Mouse (Mus musculus) kidney, embryonic 16.5 days (tissue): ENCODE results near the gene Shisa8. TPM values are rescaled to one million over a fixed set of nuclear protein-coding genes. Genes with fewer than 3 reads are reported as not detected.

Experiments
- ATAC-seq: fragments of 200-750 bp; cut with Nextera tagmentation; 2 replicates; pipeline ENCODE4 v1.8.0; 2017; ENCODE audit warnings: moderate TSS enrichment; ENCODE audit not compliant: low FRiP score, low TSS enrichment
- H3K27ac ChIP-seq: fragments of 300-500 bp; sonication (generic); 2 replicates; pipeline ENCODE4 v1.5.1; 2014; ENCODE audit warnings: low read length
- H3K27me3 ChIP-seq: fragments of 300-500 bp; sonication (generic); 2 replicates; pipeline ENCODE4 v1.6.1; 2014; ENCODE audit warnings: low read length, control low read depth, mixed read lengths; ENCODE audit not compliant: insufficient read depth
- H3K36me3 ChIP-seq: fragments of 300-500 bp; sonication (generic); 2 replicates; pipeline ENCODE4 v1.6.1; 2014; ENCODE audit warnings: low read length, control low read depth, mixed read lengths; ENCODE audit not compliant: insufficient read depth
- H3K4me1 ChIP-seq: fragments of 300-500 bp; sonication (generic); 2 replicates; pipeline ENCODE4 v1.6.1; 2014; ENCODE audit warnings: low read length, control low read depth, mixed read lengths; ENCODE audit not compliant: insufficient read depth
- H3K4me2 ChIP-seq: fragments of 300-500 bp; sonication (generic); replicated peaks from 2 replicates; pipeline ENCODE4 v1.6.1; 2014; ENCODE audit warnings: low read depth, low read length
- H3K4me3 ChIP-seq: fragments of 300-500 bp; sonication (generic); 2 replicates; pipeline ENCODE4 v1.5.1; 2014; ENCODE audit warnings: mild to moderate bottlenecking, low read length
- H3K9ac ChIP-seq: fragments of 300-500 bp; sonication (generic); replicated peaks from 2 replicates; pipeline ENCODE4 v1.6.1; 2014; ENCODE audit warnings: low read length
- H3K9me3 ChIP-seq: fragments of 300-500 bp; sonication (generic); 2 replicates; pipeline ENCODE4 v1.6.1; 2016; ENCODE audit warnings: low read length, control low read depth
- WGBS: fragments of 180-500 bp; shearing (Covaris S2); extraction: QIAGEN DNeasy Blood & Tissue Kit; methylation state at CpG from one replicate; pipeline ENCODE4 v1.1.7; 2014; 5-methylcytosine and 5-hydroxymethylcytosine counted together
- polyA plus RNA-seq: library from polyadenylated mRNA; unstranded; fragments of >200 nt; fragmentation: Nextera tagmentation; extraction: Ambion mirVana; gene quantifications from 2 replicates; pipeline ENCODE4 v1.2.1, GENCODE M21; 2015

Gene Shisa8
- polyA plus RNA-seq, 1 experiment from 2014 or later = 0.41 TPM

DNA sequence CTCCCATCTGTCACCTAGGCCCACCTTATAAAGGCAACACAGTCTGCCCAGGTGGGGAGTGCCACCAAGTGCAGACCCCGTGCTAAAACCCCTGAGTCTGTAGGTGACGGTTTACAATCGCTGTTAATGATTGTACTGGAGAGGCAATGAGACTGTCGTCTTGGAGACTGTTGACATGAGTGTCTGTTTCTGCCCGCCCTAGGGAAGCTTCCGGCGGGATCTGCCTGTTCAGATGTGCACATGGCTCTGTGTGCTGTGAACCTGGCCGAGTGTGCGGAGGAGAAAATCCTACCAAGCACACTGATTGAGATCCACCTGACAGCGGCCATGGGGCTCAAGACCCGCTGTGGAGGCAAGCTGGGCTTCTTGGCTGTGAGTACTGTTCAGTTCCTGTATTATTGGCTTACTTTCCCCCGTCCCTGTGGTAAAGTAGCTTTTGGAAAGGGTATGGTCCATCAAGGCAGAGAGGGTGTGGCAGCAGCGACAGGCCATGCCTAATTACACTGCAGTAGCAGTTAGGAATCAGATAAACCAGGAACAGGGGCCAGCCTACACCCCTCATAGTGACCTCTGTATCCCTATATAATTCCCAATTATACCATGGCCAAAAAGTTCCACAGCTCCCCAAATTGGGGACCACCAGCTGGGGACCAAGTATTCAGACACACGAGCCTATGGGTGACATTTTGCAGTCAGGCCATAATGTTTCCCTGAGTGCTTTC is 27.4 kb downstream of the Shisa8 start:
- 68% methylated on average over 14 of the region's 14 CpGs for WGBS
- H3K9ac ChIP-seq = no peak overlapping the region
- peaks cover 73% of the 10 kb centered on the region for H3K36me3 ChIP-seq
- H3K27ac ChIP-seq = peak overlapping the region; percentile 65
- no peak for ATAC-seq
- peaks cover 10% of the 10 kb centered on the region for H3K9me3 ChIP-seq
- no peaks in the 10 kb centered on the region for H3K27me3 ChIP-seq
- no peak overlapping the region for H3K4me2 ChIP-seq
- H3K4me1 ChIP-seq = 0 out of 2 replicates have a peak, but pooled peaks cover 16% of the 10 kb centered on the region
- no peak overlapping the region for H3K4me3 ChIP-seq

GRCm38 (mm10) chr15:82184656-82185055 is 28.0 kb downstream of the Shisa8 start:
- no peak overlapping the region for H3K4me3 ChIP-seq
- 57% methylated on average over 10 of the region's 10 CpGs for WGBS
- H3K27ac ChIP-seq = peak overlapping the region; percentile 65
- H3K9ac ChIP-seq = no peak overlapping the region
- ATAC-seq = peak; percentile 43
- H3K4me2 ChIP-seq = no peak overlapping the region
- H3K9me3 ChIP-seq = peaks cover 10% of the 10 kb centered on the region
- H3K36me3 ChIP-seq = peaks cover 78% of the 10 kb centered on the region
- H3K4me1 ChIP-seq = 0 out of 2 replicates have a peak, but pooled peaks cover 16% of the 10 kb centered on the region
- no peaks in the 10 kb centered on the region for H3K27me3 ChIP-seq

DNA sequence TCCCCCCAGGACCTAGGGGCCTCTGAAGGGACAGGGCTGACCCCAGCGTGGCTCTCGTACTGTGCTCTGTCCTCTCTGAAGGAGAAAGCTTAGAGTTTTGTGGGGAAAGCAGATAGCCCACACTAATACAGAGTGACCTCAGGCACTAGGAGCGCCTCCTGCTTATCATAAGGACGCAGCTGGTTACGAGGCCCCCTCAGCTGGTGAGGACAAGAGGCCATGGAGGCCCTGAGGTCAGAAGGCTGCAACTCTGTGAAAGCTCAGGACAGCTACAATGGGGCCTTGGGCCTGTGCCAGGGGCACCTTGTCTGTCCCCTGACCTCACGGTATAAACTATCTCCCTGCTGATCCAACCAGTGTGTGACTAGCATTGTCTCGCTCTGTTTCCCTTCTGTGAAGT is 28.4 kb downstream of the Shisa8 start:
- 41% methylated on average over 7 of the region's 7 CpGs for WGBS
- H3K4me2 ChIP-seq = no peak overlapping the region
- 0 out of 2 replicates have a peak overlapping the region, but pooled peaks have one; percentile 3 for H3K9ac ChIP-seq
- H3K9me3 ChIP-seq = peaks cover 10% of the 10 kb centered on the region
- H3K4me3 ChIP-seq = no peak overlapping the region
- H3K4me1 ChIP-seq = 0 out of 2 replicates have a peak, but pooled peaks cover 16% of the 10 kb centered on the region
- H3K36me3 ChIP-seq = peaks cover 83% of the 10 kb centered on the region
- no peaks in the 10 kb centered on the region for H3K27me3 ChIP-seq
- ATAC-seq = peak; percentile 83
- peak overlapping the region; percentile 65 for H3K27ac ChIP-seq

DNA sequence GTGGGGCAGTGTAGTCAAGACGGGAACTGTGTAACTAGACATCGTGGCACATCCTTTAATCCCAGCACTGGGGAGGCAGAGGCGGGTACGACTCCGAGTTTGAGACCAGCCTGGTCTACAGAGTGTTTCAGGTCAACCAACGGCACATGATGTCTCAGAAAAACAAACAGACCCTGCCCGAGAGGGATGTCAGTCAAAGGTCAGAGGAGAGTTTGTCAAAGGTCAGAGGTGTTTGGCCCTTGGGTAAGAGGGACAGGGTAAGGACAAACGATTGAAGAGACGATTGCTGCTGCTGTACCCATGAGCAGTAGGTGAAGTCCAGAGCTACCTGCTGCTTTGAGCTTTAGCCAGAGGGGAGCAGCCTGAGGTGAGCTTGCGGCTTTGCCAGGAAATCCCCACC is 29.0 kb downstream of the Shisa8 start:
- H3K36me3 ChIP-seq = peaks cover 89% of the 10 kb centered on the region
- H3K9ac ChIP-seq = no peak overlapping the region
- ATAC-seq = 0 out of 2 replicates have a peak, but pooled peaks have one; percentile 10
- 0 out of 2 replicates have a peak, but pooled peaks cover 16% of the 10 kb centered on the region for H3K4me1 ChIP-seq
- H3K4me2 ChIP-seq = no peak overlapping the region
- no peak overlapping the region for H3K4me3 ChIP-seq
- peaks cover 10% of the 10 kb centered on the region for H3K9me3 ChIP-seq
- WGBS = 67% methylated on average over 10 of the region's 10 CpGs
- no peaks in the 10 kb centered on the region for H3K27me3 ChIP-seq
- H3K27ac ChIP-seq = peak overlapping the region; percentile 65

- 97% methylated on average over 4 of the region's 4 CpGs for WGBS
- Histone ChIP-seq H3K36me3 (peaks cover 88% of the 10 kb centered on the region), H3K4me1 (0 out of 2 replicates have a peak, but pooled peaks cover 16% of the 10 kb centered on the region), H3K9ac (no peak overlapping the region), H3K4me3 (no peak overlapping the region), H3K27ac (no peak overlapping the region), H3K9me3 (peaks cover 8% of the 10 kb centered on the region), H3K27me3 (no peaks in the 10 kb centered on the region), H3K4me2 (no peak overlapping the region)
- ATAC-seq = no peak
Measured at GRCm38 (mm10) chr15:82182311-82182710, 30.3 kb downstream of the Shisa8 start.

DNA sequence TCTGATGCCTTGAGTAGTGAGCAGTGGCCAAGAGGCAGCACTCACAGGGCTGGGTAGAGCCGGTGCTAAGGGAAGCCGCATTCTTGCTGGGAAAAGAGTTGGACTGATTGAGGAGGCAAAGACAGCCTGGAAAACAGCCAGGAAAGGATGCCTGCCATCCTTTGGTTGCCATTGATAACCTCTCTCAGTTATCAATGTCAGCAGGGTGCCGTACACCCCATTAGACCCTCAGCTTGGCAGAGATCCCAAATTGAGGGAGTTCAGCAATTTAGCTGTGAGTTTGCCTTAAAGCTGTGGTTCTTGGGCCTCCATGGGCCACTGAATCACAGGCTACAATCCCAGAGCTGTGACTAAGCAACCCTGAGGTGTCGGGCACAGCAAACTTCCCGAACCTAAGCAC is 31.5 kb downstream of the Shisa8 start:
- no peak overlapping the region for H3K9ac ChIP-seq
- H3K27me3 ChIP-seq = no peaks in the 10 kb centered on the region
- H3K4me2 ChIP-seq = no peak overlapping the region
- H3K27ac ChIP-seq = no peak overlapping the region
- no peak overlapping the region for H3K4me3 ChIP-seq
- H3K4me1 ChIP-seq = 0 out of 2 replicates have a peak, but pooled peaks cover 16% of the 10 kb centered on the region
- ATAC-seq = no peak
- peaks cover 8% of the 10 kb centered on the region for H3K9me3 ChIP-seq
- 90% methylated on average over 5 of the region's 5 CpGs for WGBS
- H3K36me3 ChIP-seq = peaks cover 86% of the 10 kb centered on the region

DNA sequence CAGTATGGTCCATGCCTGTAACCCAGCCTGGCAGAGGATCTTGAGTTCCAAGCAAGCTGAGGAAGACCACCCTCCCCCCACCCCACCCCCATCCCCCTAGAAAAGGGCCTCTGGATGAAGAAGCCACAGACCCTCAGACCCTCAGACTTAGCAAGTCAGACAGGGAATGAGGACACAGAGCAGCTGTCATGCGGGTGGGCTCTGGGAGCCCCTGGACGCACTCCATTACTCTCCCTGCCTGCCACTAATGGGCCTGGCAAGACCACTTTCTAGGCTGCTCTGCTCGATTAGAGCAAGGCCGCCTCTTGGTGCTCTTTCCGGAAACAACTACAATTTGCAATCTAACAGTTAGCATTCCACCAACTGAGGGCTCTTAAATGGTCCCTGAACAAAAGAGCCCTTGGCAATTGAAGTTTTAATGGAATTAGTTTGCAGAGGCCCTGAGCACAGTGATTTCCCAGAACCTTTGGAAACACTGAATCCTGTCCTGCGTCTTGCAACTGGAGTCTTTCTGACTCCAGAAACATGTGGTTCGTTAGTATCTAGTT is 34.8 kb downstream of the Shisa8 start:
- ATAC-seq = no peak
- WGBS = 59% methylated on average over 7 of the region's 7 CpGs
- Histone ChIP-seq H3K9ac (no peak overlapping the region), H3K4me3 (no peak overlapping the region), H3K4me2 (no peak overlapping the region), H3K27ac (no peak overlapping the region), H3K9me3 (peaks cover 8% of the 10 kb centered on the region), H3K27me3 (no peaks in the 10 kb centered on the region), H3K36me3 (peaks cover 88% of the 10 kb centered on the region), H3K4me1 (no peaks in the 10 kb centered on the region)

DNA sequence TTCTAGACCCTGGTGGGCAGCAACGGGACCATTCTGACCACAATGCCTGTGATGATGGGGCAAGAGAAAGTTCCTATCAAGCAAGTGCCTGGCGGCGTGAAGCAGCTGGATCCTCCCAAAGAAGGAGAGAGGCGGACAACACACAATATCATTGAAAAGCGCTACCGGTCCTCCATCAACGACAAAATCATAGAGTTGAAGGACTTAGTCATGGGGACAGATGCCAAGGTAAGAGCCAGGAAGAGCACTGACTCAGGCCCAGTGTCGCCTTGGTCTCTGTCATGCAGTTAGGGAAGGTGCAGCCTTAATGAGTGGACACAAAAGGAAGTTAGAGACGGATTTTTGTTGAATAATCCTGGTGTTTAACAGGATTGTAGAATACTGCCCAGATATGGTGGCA is 37.5 kb downstream of the Shisa8 start:
- H3K27me3 ChIP-seq = no peaks in the 10 kb centered on the region
- peaks cover 81% of the 10 kb centered on the region for H3K36me3 ChIP-seq
- H3K9me3 ChIP-seq = no peaks in the 10 kb centered on the region
- no peaks in the 10 kb centered on the region for H3K4me1 ChIP-seq
- H3K4me3 ChIP-seq = no peak overlapping the region
- no peak overlapping the region for H3K9ac ChIP-seq
- 94% methylated on average over 9 of the region's 9 CpGs for WGBS
- H3K4me2 ChIP-seq = no peak overlapping the region
- ATAC-seq = no peak
- no peak overlapping the region for H3K27ac ChIP-seq

GRCm38 (mm10) chr15:82172648-82173047 is 40.0 kb downstream of the Shisa8 start:
- no peak overlapping the region for H3K9ac ChIP-seq
- H3K4me3 ChIP-seq = no peak overlapping the region
- no peak for ATAC-seq
- 79% methylated on average over 8 of the region's 8 CpGs for WGBS
- H3K27ac ChIP-seq = no peak overlapping the region
- no peak overlapping the region for H3K4me2 ChIP-seq
- H3K4me1 ChIP-seq = peaks cover 16% of the 10 kb centered on the region
- no peaks in the 10 kb centered on the region for H3K9me3 ChIP-seq
- H3K27me3 ChIP-seq = no peaks in the 10 kb centered on the region
- H3K36me3 ChIP-seq = peaks cover 60% of the 10 kb centered on the region
